In genomic region chr4:64083858-64084257, GRCm38 (mm10) we compare ENCODE assay signal across 12 mouse cellular contexts. TPM values are rescaled to one million over a fixed set of nuclear protein-coding genes. Genes with fewer than 3 reads are reported as not detected.
A peak's percentile ranks its signal among the peaks of the same experiment; 100 is the strongest.
DNase-seq lines count a peak whose midpoint lies in the region.
"Had no signal": no experiment of that assay in that cellular context is flagged by ENCODE, and none has a peak within 500 bp of the region (broad histone marks: within the 10 kb centered on the region; RNA-seq: fewer than 3 reads in every experiment).

No protein-coding gene starts in this region.

- peak; percentile 23 for DNase-seq in heart, adult 8-10 months (ENCODE audit: low spot score)
- DNase-seq in heart, postnatal 25 days (ENCODE audit: low spot score): no peak
- DNase-seq in 3134 (ENCODE audit: extremely low read depth, insufficient read length, low spot score) (peak; percentile 22), NIH3T3 (ENCODE audit: low read depth) (peak; percentile 21)
- DNase-seq in lung, postnatal 36 days: peak; percentile 39
- no peak for DNase-seq in thymus, postnatal 10 days (ENCODE audit: low spot score in 2 of 2)
- no peak for DNase-seq in adrenal gland, postnatal 36 days
- DNase-seq: cerebellum, adult 9-11 months; kidney, postnatal 36 days; right cerebral cortex, postnatal 14 days; thymus, postnatal 25 days had no signal

- intact Hi-C loops in heart, postnatal 25 days (cut with DNase I): no loop called here

RNA-seq across cellular contexts. Expression of gene Tnc, which starts 37.0 kb away (rescaled TPM):
- total RNA-seq in heart, adult 8-10 months (2022): under 1 TPM; 0.09 to 0.32 (median 0.17) TPM
- 1 to 10 TPM; 1.0 TPM for total RNA-seq in heart, postnatal 25 days (2021)
- total RNA-seq in adrenal gland, postnatal 36 days (2021): 1 to 10 TPM; 2.7 to 3.5 TPM
- total RNA-seq: megakaryocyte-erythroid progenitor cell, adult 5-6 weeks had no signal

Comparison
In these comparisons a context has a peak if more than half of its experiments do, and no peak if none do; other contexts are left out.
1. DNase-seq: peak in heart, adult 8-10 months (single experiment), 3134 (single experiment), NIH3T3 (single experiment) and lung, postnatal 36 days (single experiment); none in heart, postnatal 25 days (single experiment), thymus, postnatal 10 days (0 of 2) and adrenal gland, postnatal 36 days (0 of 2).